10 mouse cellular contexts compared by ENCODE assay signal in the genomic region with DNA sequence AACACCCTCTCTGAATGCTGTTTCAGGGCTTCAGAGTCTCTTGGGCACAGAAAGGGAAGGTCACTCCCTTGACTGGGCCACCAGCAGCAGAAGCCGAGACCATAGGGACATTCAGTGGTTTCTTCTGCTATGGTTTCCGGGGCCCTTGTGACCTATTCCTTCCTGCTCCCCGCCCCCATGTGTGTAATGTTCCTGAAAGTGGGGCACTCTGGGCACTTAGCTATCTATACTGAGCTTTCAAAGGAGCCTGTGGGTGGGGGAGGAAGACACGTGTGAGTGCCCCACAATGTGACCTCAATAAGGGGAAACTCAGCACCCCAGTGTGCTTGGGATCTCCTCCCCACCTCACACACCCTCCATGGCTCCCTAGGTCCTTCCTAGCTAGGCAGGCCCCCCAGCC. TPM values are rescaled to one million over a fixed set of nuclear protein-coding genes. Genes with fewer than 3 reads are reported as not detected.
DNase-seq lines count a peak whose midpoint lies in the region; ATAC-seq and TF ChIP-seq lines count a peak whose summit lies in the region.
"Had no signal": no experiment of that assay in that cellular context is flagged by ENCODE, and none has a peak within 500 bp of the region (broad histone marks: within the 10 kb centered on the region; RNA-seq: fewer than 3 reads in every experiment).

No protein-coding gene starts in this region.

- DNase-seq in left cerebral cortex, adult 2 months (ENCODE audit: extremely low spot score in 1 of 2, low spot score in 2 of 2): no peak
- no peak for DNase-seq in left cerebral cortex, postnatal 14 days (ENCODE audit: low spot score in 2 of 2)
- DNase-seq in lung, postnatal 4 days: peak; percentile 67 to 68
- peak; percentile 77 to 83 for DNase-seq in thymus, postnatal 10 days (ENCODE audit: low spot score in 2 of 2)
- DNase-seq in cerebellum, adult 11 months: no peak
- no peak for DNase-seq in ovary, postnatal 10 days (ENCODE audit: low spot score)

- no peak overlapping the region for H3K4me2 ChIP-seq in hindbrain, embryonic 13.5 days
- H3K4me2 ChIP-seq: hindbrain, embryonic 15.5 days; midbrain, embryonic 13.5 days had no signal

- H3K9ac ChIP-seq in hindbrain, embryonic 13.5 days: no peak overlapping the region
- H3K9ac ChIP-seq: hindbrain, embryonic 15.5 days; midbrain, embryonic 13.5 days had no signal

- peak overlapping the region; percentile 67 for H3K27ac ChIP-seq in left cerebral cortex, adult 2 months
- H3K27ac ChIP-seq in bone marrow macrophage, adult 2 months (ENCODE audit: insufficient read depth, low read depth, low read length): peak overlapping the region; percentile 96
- no peak overlapping the region for H3K27ac ChIP-seq in hindbrain, embryonic 13.5 days
- H3K27ac ChIP-seq: hindbrain, embryonic 15.5 days; midbrain, embryonic 13.5 days had no signal

- no peak for TF ChIP-seq CTCF in left cerebral cortex, adult 2 months (IDR thresholded peaks at IDR 0.05)
- no peak for TF ChIP-seq CTCF in bone marrow macrophage, adult 2 months (IDR thresholded peaks at IDR 0.05; ENCODE audit: low read depth, low read length)

- intact Hi-C loops in left cerebral cortex, adult 2 months (cut with DNase I): no loop called here
- intact Hi-C loops in left cerebral cortex, postnatal 14 days (cut with DNase I): no loop called here

- H3K36me3 ChIP-seq in hindbrain, embryonic 13.5 days: no peaks in the 10 kb centered on the region
- H3K36me3 ChIP-seq: hindbrain, embryonic 15.5 days; midbrain, embryonic 13.5 days had no signal

- H3K4me1 ChIP-seq in bone marrow macrophage, adult 2 months (ENCODE audit: control insufficient read depth, insufficient read depth, low read length): peaks cover 48% of the 10 kb centered on the region
- peaks cover 15% of the 10 kb centered on the region for H3K4me1 ChIP-seq in hindbrain, embryonic 13.5 days (replicated peaks)

- H3K27me3 ChIP-seq in hindbrain, embryonic 13.5 days: peaks cover 78% of the 10 kb centered on the region

- no peak for TF ChIP-seq POLR2A in bone marrow macrophage, adult 2 months (IDR thresholded peaks at IDR 0.05; ENCODE audit: borderline replicate concordance, low read depth, low read length)

- no peak overlapping the region for H3K4me3 ChIP-seq in left cerebral cortex, adult 2 months
- no peak overlapping the region for H3K4me3 ChIP-seq in bone marrow macrophage, adult 2 months (ENCODE audit: insufficient read depth, low read length)
- no peak overlapping the region for H3K4me3 ChIP-seq in hindbrain, embryonic 13.5 days
- H3K4me3 ChIP-seq: hindbrain, embryonic 15.5 days; midbrain, embryonic 13.5 days had no signal

- H3K9me3 ChIP-seq in hindbrain, embryonic 13.5 days: no peaks in the 10 kb centered on the region
- H3K9me3 ChIP-seq: hindbrain, embryonic 15.5 days; midbrain, embryonic 13.5 days had no signal

- 83% methylated on average over 4 of the region's 4 CpGs for WGBS in hindbrain, embryonic 13.5 days

- ATAC-seq in hindbrain, embryonic 13.5 days (ENCODE audit: low FRiP score): no peak
- ATAC-seq: midbrain, embryonic 13.5 days had no signal

RNA-seq across cellular contexts. Expression of gene Mast3, which starts 1.7 kb away (rescaled TPM):
- 100 to 1,000 TPM; 369 to 386 TPM for total RNA-seq in left cerebral cortex, adult 2 months (2021)
- total RNA-seq in left cerebral cortex, postnatal 14 days (2021): 100 to 1,000 TPM; 176 to 185 TPM
- 57.7 and 59.6 TPM in 2 replicates for polyA plus RNA-seq in bone marrow macrophage, adult 2 months (2012; ENCODE audit: insufficient read depth, insufficient read length, missing spikeins)
- polyA plus RNA-seq in hindbrain, embryonic 13.5 days (2015; fragmentation: Nextera tagmentation; extraction: Ambion mirVana): 16.4 and 17.4 TPM in 2 replicates

RNA-seq across cellular contexts. Expression of gene Il12rb1, which starts 1.7 kb away (rescaled TPM):
- under 1 TPM; 0.77 to 0.82 TPM for total RNA-seq in left cerebral cortex, adult 2 months (2021)
- 1 to 10 TPM; 1.2 TPM for total RNA-seq in left cerebral cortex, postnatal 14 days (2021)
- polyA plus RNA-seq in bone marrow macrophage, adult 2 months (2012; ENCODE audit: insufficient read depth, insufficient read length, missing spikeins): 0.20 TPM in 1 of 2 replicates, not detected in the other
- polyA plus RNA-seq in hindbrain, embryonic 13.5 days (2015; fragmentation: Nextera tagmentation; extraction: Ambion mirVana): 0.08 and 0.13 TPM in 2 replicates
- polyA plus RNA-seq: hindbrain, embryonic 15.5 days; midbrain, embryonic 13.5 days had no signal

RNA-seq across cellular contexts. Expression of gene Pik3r2, which starts 30.0 kb away (rescaled TPM):
- total RNA-seq in left cerebral cortex, adult 2 months (2021): 100 to 1,000 TPM; 159 to 160 TPM
- 100 to 1,000 TPM; 162 to 174 TPM for total RNA-seq in left cerebral cortex, postnatal 14 days (2021)
- polyA plus RNA-seq in bone marrow macrophage, adult 2 months (2012; ENCODE audit: insufficient read depth, insufficient read length, missing spikeins): 26.9 and 27.5 TPM in 2 replicates
- polyA plus RNA-seq in hindbrain, embryonic 13.5 days (2015; fragmentation: Nextera tagmentation; extraction: Ambion mirVana): 90.0 and 94.1 TPM in 2 replicates

RNA-seq across cellular contexts. Expression of gene Arrdc2, which starts 33.0 kb away (rescaled TPM):
- 10 to 100 TPM; 19.5 to 20.7 TPM for total RNA-seq in left cerebral cortex, adult 2 months (2021)
- 10 to 100 TPM; 10.2 to 17.2 TPM for total RNA-seq in left cerebral cortex, postnatal 14 days (2021)
- polyA plus RNA-seq in bone marrow macrophage, adult 2 months (2012; ENCODE audit: insufficient read depth, insufficient read length, missing spikeins): 27.8 and 29.7 TPM in 2 replicates
- 7.6 and 8.1 TPM in 2 replicates for polyA plus RNA-seq in hindbrain, embryonic 13.5 days (2015; fragmentation: Nextera tagmentation; extraction: Ambion mirVana)

RNA-seq across cellular contexts. Expression of gene Mpv17l2, which starts 45.8 kb away (rescaled TPM):
- total RNA-seq in left cerebral cortex, adult 2 months (2021): 10 to 100 TPM; 33.3 to 35.7 TPM
- 10 to 100 TPM; 36.3 to 36.5 TPM for total RNA-seq in left cerebral cortex, postnatal 14 days (2021)
- 32.4 and 33.7 TPM in 2 replicates for polyA plus RNA-seq in bone marrow macrophage, adult 2 months (2012; ENCODE audit: insufficient read depth, insufficient read length, missing spikeins)
- polyA plus RNA-seq in hindbrain, embryonic 13.5 days (2015; fragmentation: Nextera tagmentation; extraction: Ambion mirVana): 40.8 and 44.5 TPM in 2 replicates

Comparison
In these comparisons a context has a peak if more than half of its experiments do, and no peak if none do; other contexts are left out.
1. DNase-seq: peak in lung, postnatal 4 days (2 of 2) and thymus, postnatal 10 days (2 of 2); none in left cerebral cortex, adult 2 months (0 of 2), left cerebral cortex, postnatal 14 days (0 of 2), cerebellum, adult 11 months (single experiment) and ovary, postnatal 10 days (single experiment).